ENCODE assay signal across 8 mouse cellular contexts in the genomic region with DNA sequence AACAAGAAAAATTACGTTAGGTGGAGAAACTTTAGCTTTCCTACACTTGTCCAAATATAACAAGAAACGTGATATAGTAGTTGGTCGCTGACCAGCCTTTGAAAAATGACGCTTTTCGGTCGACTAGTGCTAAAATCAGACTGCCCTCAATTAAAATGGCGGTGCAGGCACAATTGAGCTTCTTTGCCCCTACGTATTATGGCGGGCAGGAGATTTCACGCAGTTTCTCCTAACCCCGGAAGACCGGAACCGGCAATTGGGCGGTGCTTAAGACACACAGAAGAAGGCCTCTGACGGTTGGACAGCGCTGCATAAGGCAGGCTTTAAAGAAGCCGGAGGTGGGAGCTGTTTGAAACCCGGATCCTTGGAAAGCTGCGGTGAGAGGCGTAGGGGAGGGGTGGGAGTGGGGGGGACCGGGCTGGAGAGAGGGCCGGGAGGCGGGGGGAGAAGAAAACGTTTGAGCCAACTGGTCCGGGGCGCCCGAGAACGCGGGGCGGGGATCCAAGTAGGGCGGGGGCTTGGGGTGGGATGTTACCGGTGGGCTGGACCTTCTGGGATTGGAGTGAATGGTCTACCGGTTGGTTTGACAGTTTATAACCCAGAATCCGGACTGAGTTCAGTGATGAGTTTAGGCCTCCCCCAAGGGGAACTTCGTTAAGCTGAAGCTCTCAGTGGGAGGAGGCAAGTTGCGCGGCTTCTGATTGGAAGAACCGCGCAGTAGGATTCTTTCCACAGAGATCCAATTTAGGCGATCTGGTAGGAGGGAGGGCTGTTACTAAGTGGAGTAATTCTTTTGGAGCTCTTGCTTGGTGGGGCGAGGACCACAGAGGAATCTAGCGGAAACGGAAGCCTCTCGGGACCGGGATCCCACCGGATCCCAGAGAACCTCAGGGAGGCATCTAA. TPM values are rescaled to one million over a fixed set of nuclear protein-coding genes. Genes with fewer than 3 reads are reported as not detected.
A peak's percentile ranks its signal among the peaks of the same experiment; 100 is the strongest.
DNase-seq lines count a peak whose midpoint lies in the region; ATAC-seq lines count a peak whose summit lies in the region.

No protein-coding gene starts in this region.

- H3K79me2 ChIP-seq in macrophage (ENCODE audit: inconsistent target) = peaks cover 57% of the 10 kb centered on the region

- H3K4me1 ChIP-seq in hindbrain, embryonic 16.5 days (ENCODE audit: control insufficient read depth, insufficient read depth, low read depth, low read length) = peaks cover 9% of the 10 kb centered on the region

- DNase-seq in WW6 (ENCODE audit: low read depth, low spot score) = peak; percentile 90
- DNase-seq in cerebellum, postnatal 4 days (ENCODE audit: low spot score in 2 of 2) = peak; percentile 62 to 88
- DNase-seq in gastrocnemius, adult 18-20 months (ENCODE audit: low spot score) = peak; percentile 94
- DNase-seq in left cerebral cortex, adult 18-20 months (ENCODE audit: low spot score in 2 of 2) = peak; percentile 89 to 93
- peak; percentile 97 for DNase-seq in right cerebral cortex, adult 18-20 months
- DNase-seq in urinary bladder, postnatal 10 days (ENCODE audit: low spot score) = peak; percentile 42

- H3K4me3 ChIP-seq in hindbrain, embryonic 16.5 days (ENCODE audit: low read length) = peak overlapping the region; percentile 86
- H3K4me3 ChIP-seq in macrophage (ENCODE audit: inconsistent target) = peak overlapping the region; percentile 90

- no peaks in the 10 kb centered on the region for H3K9me3 ChIP-seq in hindbrain, embryonic 16.5 days (ENCODE audit: control insufficient read depth, low read length)

- peak; percentile 96 for ATAC-seq in hindbrain, embryonic 16.5 days

- peaks cover 26% of the 10 kb centered on the region for H3K36me3 ChIP-seq in hindbrain, embryonic 16.5 days (ENCODE audit: control insufficient read depth, insufficient read depth, low read length)
- H3K36me3 ChIP-seq in macrophage (ENCODE audit: inconsistent target) = peaks cover 29% of the 10 kb centered on the region

- WGBS in hindbrain, embryonic 16.5 days = 1% methylated on average over 46 of the region's 46 CpGs
- under 1% methylated on average over 40 of the region's 46 CpGs for WGBS in macrophage (ENCODE audit: missing documents)

- H3K27me3 ChIP-seq in hindbrain, embryonic 16.5 days (replicated peaks; ENCODE audit: control insufficient read depth, insufficient read depth, low read length) = no peaks in the 10 kb centered on the region

- peak overlapping the region; percentile 67 for H3K4me2 ChIP-seq in hindbrain, embryonic 16.5 days (ENCODE audit: low read length)

- peak overlapping the region; percentile 93 for H3K9ac ChIP-seq in hindbrain, embryonic 16.5 days (ENCODE audit: low read depth, low read length)

- H3K27ac ChIP-seq in hindbrain, embryonic 16.5 days (ENCODE audit: low read depth, low read length) = peak overlapping the region; percentile 97
- H3K27ac ChIP-seq in macrophage = peak overlapping the region; percentile 85

RNA-seq across cellular contexts. Expression of a gene that starts 8.0 kb away (rescaled TPM):
- total RNA-seq in gastrocnemius, adult 18-20 months (2021) = 10 to 100 TPM; 25.2 to 26.6 TPM
- 10.2 and 12.6 TPM in 2 replicates for polyA plus RNA-seq in hindbrain, embryonic 16.5 days (2015; fragmentation: Nextera tagmentation; extraction: Ambion mirVana)
- total RNA-seq in left cerebral cortex, adult 18-20 months (2021) = 10 to 100 TPM; 54.5 to 57.8 TPM
- 100 to 1,000 TPM; 231 to 699 (median 415) TPM for total RNA-seq in macrophage (2018; cell fraction: chromatin; rRNA removed)
- total RNA-seq in macrophage (2018; cell fraction: cytosol; rRNA removed) = 100 to 1,000 TPM; 139 to 247 (median 166) TPM
- 100 to 1,000 TPM; 216 to 619 (median 409) TPM for total RNA-seq in macrophage (2018; cell fraction: nucleus; rRNA removed)
- polyA plus RNA-seq in macrophage (2018) = 47.3 to 163 TPM (median 92.9 TPM) in 3 replicates

RNA-seq across cellular contexts. Expression of a gene that starts 11.6 kb away (rescaled TPM):
- 10 to 100 TPM; 16.5 to 19.4 TPM for total RNA-seq in gastrocnemius, adult 18-20 months (2021)
- polyA plus RNA-seq in hindbrain, embryonic 16.5 days (2015; fragmentation: Nextera tagmentation; extraction: Ambion mirVana) = 29.0 and 35.2 TPM in 2 replicates
- total RNA-seq in left cerebral cortex, adult 18-20 months (2021) = 10 to 100 TPM; 24.6 to 33.0 TPM
- 100 to 1,000 TPM; 101 to 468 (median 170) TPM for total RNA-seq in macrophage (2018; cell fraction: chromatin; rRNA removed)
- 10 to 100 TPM; 40.3 to 81.1 (median 50.0) TPM for total RNA-seq in macrophage (2018; cell fraction: cytosol; rRNA removed)
- total RNA-seq in macrophage (2018; cell fraction: nucleus; rRNA removed) = 100 to 1,000 TPM in 22 of 26 experiments, 10 to 100 TPM in 4; 78.6 to 416 (median 129) TPM
- 31.6 to 54.9 TPM (median 50.8 TPM) in 3 replicates for polyA plus RNA-seq in macrophage (2018)

RNA-seq across cellular contexts. Expression of a gene that starts 22.0 kb away (rescaled TPM):
- total RNA-seq in gastrocnemius, adult 18-20 months (2021) = under 1 TPM; 0.76 to 0.82 TPM
- 13.2 and 15.9 TPM in 2 replicates for polyA plus RNA-seq in hindbrain, embryonic 16.5 days (2015; fragmentation: Nextera tagmentation; extraction: Ambion mirVana)
- 1 to 10 TPM; 5.4 to 6.2 TPM for total RNA-seq in left cerebral cortex, adult 18-20 months (2021)
- total RNA-seq in macrophage (2018; cell fraction: chromatin; rRNA removed) = 1 to 10 TPM in 7 of 26 experiments, under 1 TPM in 15, not detected in 4; 0.25 to 3.3 (median 0.84) TPM
- total RNA-seq in macrophage (2018; cell fraction: cytosol; rRNA removed) = 1 to 10 TPM in 17 of 26 experiments, under 1 TPM in 9; 0.42 to 3.0 (median 1.4) TPM
- 1 to 10 TPM in 10 of 26 experiments, under 1 TPM in 16; 0.35 to 2.7 (median 0.95) TPM for total RNA-seq in macrophage (2018; cell fraction: nucleus; rRNA removed)
- polyA plus RNA-seq in macrophage (2018) = 1.0 to 1.9 TPM (median 1.0 TPM) in 3 replicates

RNA-seq across cellular contexts. Expression of a gene that starts 40.8 kb away (rescaled TPM):
- 10 to 100 TPM; 46.5 to 46.6 TPM for total RNA-seq in gastrocnemius, adult 18-20 months (2021)
- polyA plus RNA-seq in hindbrain, embryonic 16.5 days (2015; fragmentation: Nextera tagmentation; extraction: Ambion mirVana) = 37.9 and 38.7 TPM in 2 replicates
- total RNA-seq in left cerebral cortex, adult 18-20 months (2021) = 10 to 100 TPM; 94.9 to 99.7 TPM
- total RNA-seq in macrophage (2018; cell fraction: chromatin; rRNA removed) = 100 to 1,000 TPM; 208 to 357 (median 289) TPM
- 10 to 100 TPM; 27.7 to 59.0 (median 39.6) TPM for total RNA-seq in macrophage (2018; cell fraction: cytosol; rRNA removed)
- total RNA-seq in macrophage (2018; cell fraction: nucleus; rRNA removed) = 100 to 1,000 TPM; 112 to 214 (median 157) TPM
- 14.3 to 15.8 TPM (median 15.4 TPM) in 3 replicates for polyA plus RNA-seq in macrophage (2018)

RNA-seq across cellular contexts. Expression of a gene that starts 48.4 kb away (rescaled TPM):
- 1 to 10 TPM; 2.8 to 3.8 TPM for total RNA-seq in gastrocnemius, adult 18-20 months (2021)
- 13.2 and 13.7 TPM in 2 replicates for polyA plus RNA-seq in hindbrain, embryonic 16.5 days (2015; fragmentation: Nextera tagmentation; extraction: Ambion mirVana)
- total RNA-seq in left cerebral cortex, adult 18-20 months (2021) = 10 to 100 TPM in 1 of 2 experiments, 1 to 10 TPM in 1; 8.9 to 10.7 TPM
- 100 to 1,000 TPM in 2 of 26 experiments, 10 to 100 TPM in 24; 46.2 to 102 (median 81.0) TPM for total RNA-seq in macrophage (2018; cell fraction: chromatin; rRNA removed)
- 10 to 100 TPM; 17.0 to 32.6 (median 21.8) TPM for total RNA-seq in macrophage (2018; cell fraction: cytosol; rRNA removed)
- 100 to 1,000 TPM in 1 of 26 experiments, 10 to 100 TPM in 25; 27.1 to 105 (median 69.9) TPM for total RNA-seq in macrophage (2018; cell fraction: nucleus; rRNA removed)
- 13.1 to 13.5 TPM (median 13.2 TPM) in 3 replicates for polyA plus RNA-seq in macrophage (2018)

Comparison
In these comparisons a context has a peak if more than half of its experiments do, and no peak if none do; other contexts are left out.
1. Peak in every context shown above with its lines: DNase-seq, ATAC-seq, H3K4me3 ChIP-seq and H3K27ac ChIP-seq.
2. DNase-seq: peak in every context shown above with its lines; median percentile 97 in right cerebral cortex, adult 18-20 months; 94 in gastrocnemius, adult 18-20 months; 91 in left cerebral cortex, adult 18-20 months; 90 in WW6; 75 in cerebellum, postnatal 4 days; 42 in urinary bladder, postnatal 10 days.